Mouse (Mus musculus): ENCODE data around the gene Rfx4. TPM values are rescaled to one million over a fixed set of nuclear protein-coding genes. Genes with fewer than 3 reads are reported as not detected.

Gene Rfx4
- polyA plus RNA-seq, 1 experiment, result not detected

GRCm38 (mm10) chr10:84713043-84713442 lies 42.8 kb upstream of the Rfx4 start:
- no peak overlapping the region for H3K4me3 ChIP-seq (replicated peaks)
- no peaks in the 10 kb centered on the region for H3K9me3 ChIP-seq (ENCODE audit: control insufficient read depth, low read length)
- H3K27me3 ChIP-seq (ENCODE audit: control insufficient read depth), result no peaks in the 10 kb centered on the region
- no peaks in the 10 kb centered on the region for H3K4me1 ChIP-seq (ENCODE audit: control insufficient read depth)
- peaks cover 59% of the 10 kb centered on the region for H3K36me3 ChIP-seq (ENCODE audit: control insufficient read depth)
- TF ChIP-seq GATA1 (IDR thresholded peaks at IDR 0.05; ENCODE audit: low read length), result no peak

GRCm38 (mm10) chr10:84715639-84716038 lies 40.2 kb upstream of the Rfx4 start:
- H3K36me3 ChIP-seq (ENCODE audit: control insufficient read depth), result peaks cover 64% of the 10 kb centered on the region
- no peaks in the 10 kb centered on the region for H3K9me3 ChIP-seq (ENCODE audit: control insufficient read depth, low read length)
- H3K4me1 ChIP-seq (ENCODE audit: control insufficient read depth), result no peaks in the 10 kb centered on the region
- H3K4me3 ChIP-seq (replicated peaks), result no peak overlapping the region
- TF ChIP-seq GATA1 (IDR thresholded peaks at IDR 0.05; ENCODE audit: low read length) (no peak), TAL1 (IDR thresholded peaks at IDR 0.05; ENCODE audit: low read length) (no peak)
- no peaks in the 10 kb centered on the region for H3K27me3 ChIP-seq (ENCODE audit: control insufficient read depth)

- no peaks in the 10 kb centered on the region for H3K4me1 ChIP-seq (ENCODE audit: control insufficient read depth)
- no peak overlapping the region for H3K4me3 ChIP-seq (replicated peaks)
- TF ChIP-seq TAL1 (IDR thresholded peaks at IDR 0.05; ENCODE audit: low read length) (no peak), GATA1 (IDR thresholded peaks at IDR 0.05; ENCODE audit: low read length) (no peak)
- peaks cover 71% of the 10 kb centered on the region for H3K36me3 ChIP-seq (ENCODE audit: control insufficient read depth)
- no peaks in the 10 kb centered on the region for H3K9me3 ChIP-seq (ENCODE audit: control insufficient read depth, low read length)
- H3K27me3 ChIP-seq (ENCODE audit: control insufficient read depth), result no peaks in the 10 kb centered on the region
Observed at GRCm38 (mm10) chr10:84716581-84716980, 39.3 kb upstream of the Rfx4 start.

GRCm38 (mm10) chr10:84722711-84723110 lies 33.2 kb upstream of the Rfx4 start:
- TF ChIP-seq TAL1 (IDR thresholded peaks at IDR 0.05; ENCODE audit: low read length), result no peak
- TF ChIP-seq GATA1 (IDR thresholded peaks at IDR 0.05; ENCODE audit: low read length), result no peak
- no peaks in the 10 kb centered on the region for H3K27me3 ChIP-seq (ENCODE audit: control insufficient read depth)
- H3K9me3 ChIP-seq (ENCODE audit: control insufficient read depth, low read length), result no peaks in the 10 kb centered on the region
- no peaks in the 10 kb centered on the region for H3K4me1 ChIP-seq (ENCODE audit: control insufficient read depth)
- H3K36me3 ChIP-seq (ENCODE audit: control insufficient read depth), result peaks cover 69% of the 10 kb centered on the region
- H3K4me3 ChIP-seq (replicated peaks), result no peak overlapping the region

GRCm38 (mm10) chr10:84727005-84727404 lies 28.9 kb upstream of the Rfx4 start:
- Histone ChIP-seq H3K4me1 (ENCODE audit: control insufficient read depth) (no peaks in the 10 kb centered on the region), H3K4me3 (replicated peaks) (no peak overlapping the region), H3K9me3 (ENCODE audit: control insufficient read depth, low read length) (no peaks in the 10 kb centered on the region), H3K36me3 (ENCODE audit: control insufficient read depth) (peaks cover 38% of the 10 kb centered on the region), H3K27me3 (ENCODE audit: control insufficient read depth) (no peaks in the 10 kb centered on the region)
- TF ChIP-seq GATA1 (IDR thresholded peaks at IDR 0.05; ENCODE audit: low read length) (no peak), TAL1 (IDR thresholded peaks at IDR 0.05; ENCODE audit: low read length) (no peak)

GRCm38 (mm10) chr10:84727760-84728159 lies 28.1 kb upstream of the Rfx4 start:
- H3K4me1 ChIP-seq (ENCODE audit: control insufficient read depth), result no peaks in the 10 kb centered on the region
- TF ChIP-seq GATA1 (IDR thresholded peaks at IDR 0.05; ENCODE audit: low read length), result no peak
- TF ChIP-seq TAL1 (IDR thresholded peaks at IDR 0.05; ENCODE audit: low read length), result no peak
- no peaks in the 10 kb centered on the region for H3K9me3 ChIP-seq (ENCODE audit: control insufficient read depth, low read length)
- H3K27me3 ChIP-seq (ENCODE audit: control insufficient read depth), result no peaks in the 10 kb centered on the region
- H3K36me3 ChIP-seq (ENCODE audit: control insufficient read depth), result peaks cover 33% of the 10 kb centered on the region
- no peak overlapping the region for H3K4me3 ChIP-seq (replicated peaks)

GRCm38 (mm10) chr10:84730078-84730477 lies 25.8 kb upstream of the Rfx4 start:
- Histone ChIP-seq H3K9me3 (ENCODE audit: control insufficient read depth, low read length) (no peaks in the 10 kb centered on the region), H3K36me3 (ENCODE audit: control insufficient read depth) (peaks cover 21% of the 10 kb centered on the region), H3K4me1 (ENCODE audit: control insufficient read depth) (no peaks in the 10 kb centered on the region), H3K27me3 (ENCODE audit: control insufficient read depth) (no peaks in the 10 kb centered on the region), H3K4me3 (replicated peaks) (no peak overlapping the region)
- TF ChIP-seq GATA1 (IDR thresholded peaks at IDR 0.05; ENCODE audit: low read length), result no peak
- TF ChIP-seq TAL1 (IDR thresholded peaks at IDR 0.05; ENCODE audit: low read length), result no peak

- TF ChIP-seq TAL1 (IDR thresholded peaks at IDR 0.05; ENCODE audit: low read length), result no peak
- no peak for TF ChIP-seq GATA1 (IDR thresholded peaks at IDR 0.05; ENCODE audit: low read length)
- H3K36me3 ChIP-seq (ENCODE audit: control insufficient read depth), result peaks cover 13% of the 10 kb centered on the region
Observed at GRCm38 (mm10) chr10:84730956-84731355, 24.9 kb upstream of the Rfx4 start.

GRCm38 (mm10) chr10:84733511-84733910 lies 22.4 kb upstream of the Rfx4 start:
- Histone ChIP-seq H3K9me3 (ENCODE audit: control insufficient read depth, low read length) (no peaks in the 10 kb centered on the region), H3K27me3 (ENCODE audit: control insufficient read depth) (no peaks in the 10 kb centered on the region), H3K4me3 (replicated peaks) (no peak overlapping the region), H3K36me3 (ENCODE audit: control insufficient read depth) (no peaks in the 10 kb centered on the region), H3K4me1 (ENCODE audit: control insufficient read depth) (no peaks in the 10 kb centered on the region)
- no peak for TF ChIP-seq TAL1 (IDR thresholded peaks at IDR 0.05; ENCODE audit: low read length)

More at GRCm38 (mm10) chr10:84730956-84731355, 24.9 kb upstream of the Rfx4 start:
- H3K9me3 ChIP-seq (ENCODE audit: control insufficient read depth, low read length), result no peaks in the 10 kb centered on the region
- no peaks in the 10 kb centered on the region for H3K4me1 ChIP-seq (ENCODE audit: control insufficient read depth)
- no peak overlapping the region for H3K4me3 ChIP-seq (replicated peaks)
- no peaks in the 10 kb centered on the region for H3K27me3 ChIP-seq (ENCODE audit: control insufficient read depth)
